Mouse (Mus musculus) cerebellum, postnatal 4 days (tissue): ENCODE measurements at regions not wholly inside any gene's neighbourhood (a gene's known extent, or its start where the extent isn't known, plus 50 kb on each side); places are given as distances from the start of the nearest gene placed in this dataset.

Experiments used
- DNase-seq, 2 experiments: peaks; one replicate each; pipeline ENCODE4 v3.0.0; 2022; ENCODE audit warnings: low spot score in 2 of 2, mixed read lengths in 1 of 2

DNA sequence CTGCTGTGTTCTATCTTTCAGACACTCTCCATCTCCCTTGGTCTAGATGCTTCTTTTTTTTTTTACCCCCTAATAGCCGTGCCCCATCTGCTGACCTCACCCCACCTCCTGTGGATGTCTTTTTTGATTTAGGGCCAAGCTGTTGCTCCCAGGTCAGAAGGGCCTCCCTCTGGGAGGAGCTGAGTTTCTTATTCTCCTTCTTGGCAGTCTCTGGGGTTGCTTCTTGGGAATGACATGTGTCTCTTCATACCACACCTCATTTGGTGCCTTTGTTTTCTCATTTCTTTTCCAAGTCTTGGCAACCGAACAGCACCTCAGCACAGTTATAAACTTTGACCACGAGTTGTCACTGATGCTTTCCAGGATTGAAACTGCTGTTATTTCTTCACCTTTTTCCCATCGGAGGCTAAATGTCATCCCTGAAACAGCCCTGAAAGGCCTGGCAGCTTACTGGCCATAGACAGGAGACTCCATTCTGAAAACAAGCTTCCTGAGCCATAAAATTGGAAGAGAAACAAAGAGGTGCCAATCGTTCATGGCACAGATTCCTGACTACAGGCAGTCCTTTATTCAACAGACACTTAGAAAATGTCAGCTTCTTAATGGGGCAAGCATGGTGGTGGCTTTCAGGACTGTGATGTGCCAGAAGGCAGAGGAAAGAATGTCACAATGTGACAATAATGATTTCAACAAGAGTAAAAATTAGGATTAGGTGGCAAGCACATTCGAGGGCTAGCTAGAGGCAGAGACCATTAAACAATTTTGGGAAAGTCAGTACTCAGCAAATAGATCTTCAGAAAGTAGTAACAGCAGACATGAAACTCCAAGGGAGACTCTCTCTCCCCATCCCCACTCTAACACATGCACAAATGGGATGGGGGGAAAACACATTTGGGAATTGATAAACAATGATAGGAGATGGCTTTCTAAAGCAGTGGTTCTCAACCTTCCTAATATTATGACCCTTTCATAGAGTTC, 197.1 kb upstream of the Arrdc4 start:
- no peak for DNase-seq

DNA sequence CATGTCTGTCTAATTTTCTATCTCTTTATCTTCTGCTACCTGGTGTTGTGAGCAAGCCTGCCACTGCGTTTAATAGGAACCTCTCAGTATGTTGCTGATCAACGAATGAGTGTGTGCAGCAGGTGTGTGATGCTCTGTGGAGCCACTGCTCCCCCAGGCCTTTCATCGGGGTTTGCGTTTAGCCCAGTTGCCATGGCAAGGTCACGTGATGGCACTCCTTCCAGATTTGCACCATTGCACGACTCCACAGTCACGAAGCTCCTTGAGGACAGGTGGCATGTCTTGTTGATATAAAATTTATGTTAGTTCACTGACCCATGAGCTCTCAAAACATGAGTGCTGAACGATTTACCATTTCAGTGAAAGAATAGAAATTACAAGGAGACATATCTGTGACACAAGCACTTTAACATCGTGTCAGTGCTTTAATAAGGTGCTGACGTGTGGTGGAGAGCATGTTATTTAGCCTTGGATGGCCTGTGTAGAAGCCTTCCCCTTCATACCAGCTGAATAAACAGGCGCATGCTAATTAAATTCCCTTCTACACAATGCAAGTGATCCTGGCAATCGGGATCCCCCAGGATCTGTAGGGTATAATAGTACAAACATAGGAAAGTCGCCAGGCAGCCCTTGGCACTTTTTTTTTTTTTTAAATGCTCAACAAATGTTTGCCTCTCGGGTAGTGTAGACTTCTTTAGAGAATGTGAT, 181.7 kb upstream of the Arrdc4 start:
- no peak for DNase-seq

DNA sequence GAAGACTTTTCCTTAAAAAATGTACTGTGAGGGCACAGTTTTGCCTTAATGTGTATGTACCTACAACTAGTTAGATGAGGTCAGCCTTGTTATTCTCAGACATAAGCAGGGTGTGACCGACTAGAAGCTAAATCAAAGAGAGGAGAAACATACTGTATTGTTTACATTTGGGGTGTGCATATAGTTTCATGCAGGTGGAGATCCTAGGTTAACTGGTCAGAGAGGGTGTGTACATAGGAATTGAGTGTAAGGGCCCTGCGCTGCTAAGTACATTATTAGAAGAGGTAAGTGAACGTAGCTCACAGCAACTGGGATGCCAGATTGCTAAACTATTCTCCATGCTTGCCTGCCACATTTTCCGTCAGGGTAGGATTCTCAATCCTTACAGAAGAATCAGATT, 180.6 kb upstream of the Arrdc4 start:
- DNase-seq, result no peak

DNA sequence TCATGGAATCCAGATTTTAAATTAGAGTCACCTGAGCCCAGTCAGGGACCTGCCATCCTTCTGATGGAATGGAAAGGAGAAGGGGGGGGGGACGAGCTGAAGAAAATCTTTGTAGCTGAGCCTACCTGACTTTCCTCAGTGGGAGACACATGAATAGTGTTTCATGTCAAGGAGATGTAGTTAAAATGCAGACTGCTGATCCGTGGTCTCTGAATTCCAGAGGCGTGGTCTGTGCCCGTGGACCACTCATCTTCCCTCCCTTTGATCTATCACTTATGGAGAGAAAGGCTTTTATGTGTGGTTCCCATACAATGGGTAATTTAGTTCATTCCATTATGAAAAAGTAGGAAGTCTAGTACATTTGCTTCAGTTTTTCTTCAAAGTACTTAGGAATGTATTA, 176.6 kb upstream of the Arrdc4 start:
- no peak for DNase-seq

DNA sequence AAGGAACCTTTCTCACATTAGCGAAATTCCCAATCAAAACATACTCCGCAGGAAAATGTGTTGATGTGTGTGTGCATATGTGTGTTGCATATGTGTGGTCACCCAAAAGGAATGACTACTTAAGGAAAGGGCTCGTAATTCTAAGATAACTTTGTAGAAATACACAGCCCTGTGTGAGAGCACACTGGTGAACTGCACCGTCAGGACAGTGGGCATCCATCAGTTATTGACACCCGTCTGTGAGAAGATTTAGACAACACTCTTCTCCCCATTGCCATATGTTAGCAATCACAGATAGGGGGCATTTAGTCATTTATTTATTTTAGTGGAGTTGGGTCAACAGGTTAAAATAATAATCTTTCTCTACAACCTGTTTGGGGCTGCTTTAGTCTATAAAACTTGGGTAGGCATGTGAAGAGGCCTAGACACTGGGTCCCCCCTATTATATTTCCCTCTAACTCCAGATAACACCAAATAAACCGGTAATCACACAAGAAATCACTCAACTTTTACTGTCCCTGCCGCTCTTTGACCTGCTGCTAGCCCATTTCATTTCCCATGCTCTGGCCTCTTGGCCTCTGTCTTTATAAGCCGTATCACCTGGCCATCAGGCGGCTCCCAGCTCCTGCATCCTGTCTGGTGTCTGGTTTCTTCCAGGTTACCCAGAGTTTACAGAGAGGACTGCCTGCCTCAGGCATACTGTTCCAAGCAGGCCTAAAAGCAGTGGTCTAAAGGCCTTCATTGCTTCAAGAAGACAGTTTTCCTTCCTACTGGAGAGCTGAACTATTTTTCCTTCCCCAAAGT, 169.8 kb upstream of the Arrdc4 start:
- DNase-seq, result no peak

DNA sequence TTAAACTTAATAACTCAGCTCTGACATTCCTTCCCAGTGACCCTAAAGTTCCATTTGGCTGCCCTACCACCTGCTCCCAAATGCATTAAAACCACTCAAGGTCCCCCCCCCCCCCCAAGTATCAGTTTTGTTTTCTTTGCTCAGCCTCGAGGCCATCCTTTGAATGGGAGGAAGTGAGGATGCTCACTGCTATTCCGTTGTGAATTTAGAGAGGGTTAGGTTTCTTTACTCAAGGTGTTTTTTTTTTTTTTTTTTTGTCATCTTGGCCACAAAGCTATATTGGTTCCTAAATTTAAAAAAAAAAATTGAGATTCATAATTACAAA, 168.8 kb upstream of the Arrdc4 start:
- DNase-seq, result no peak

DNA sequence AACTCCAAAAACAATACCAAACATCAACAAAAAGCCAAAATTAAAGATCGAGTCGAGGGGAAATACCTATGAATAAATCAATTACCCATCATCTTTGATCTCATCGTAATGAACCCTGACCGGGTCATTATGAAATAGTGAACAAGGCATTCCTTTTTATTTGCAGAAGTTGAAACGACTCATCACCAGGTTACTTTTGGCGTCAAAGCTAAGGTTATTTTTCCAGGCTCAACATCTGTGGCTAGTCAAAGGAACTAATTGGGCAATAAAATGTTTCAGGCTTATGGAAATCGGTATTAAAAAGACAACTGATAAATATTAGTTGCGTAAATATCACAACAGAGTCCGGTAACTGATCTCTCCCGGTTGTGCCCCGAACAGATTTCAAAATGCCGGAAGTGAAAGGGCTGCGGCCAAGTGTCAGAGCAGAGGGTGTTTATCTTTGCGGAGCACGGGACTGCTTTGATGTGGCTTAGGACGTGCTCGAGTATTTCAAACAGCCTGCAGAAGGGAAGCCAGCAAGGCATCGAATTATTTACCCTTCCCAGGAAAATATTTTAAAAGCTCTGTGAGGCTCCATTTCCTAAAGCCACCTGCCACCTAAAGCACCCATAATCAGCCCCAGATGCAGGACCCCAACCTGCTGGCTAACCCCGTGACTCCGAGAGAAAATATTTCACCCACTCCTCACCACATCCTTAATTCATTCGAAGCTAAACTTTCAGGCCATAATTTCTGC, 168.3 kb upstream of the Arrdc4 start:
- no peak for DNase-seq

DNA sequence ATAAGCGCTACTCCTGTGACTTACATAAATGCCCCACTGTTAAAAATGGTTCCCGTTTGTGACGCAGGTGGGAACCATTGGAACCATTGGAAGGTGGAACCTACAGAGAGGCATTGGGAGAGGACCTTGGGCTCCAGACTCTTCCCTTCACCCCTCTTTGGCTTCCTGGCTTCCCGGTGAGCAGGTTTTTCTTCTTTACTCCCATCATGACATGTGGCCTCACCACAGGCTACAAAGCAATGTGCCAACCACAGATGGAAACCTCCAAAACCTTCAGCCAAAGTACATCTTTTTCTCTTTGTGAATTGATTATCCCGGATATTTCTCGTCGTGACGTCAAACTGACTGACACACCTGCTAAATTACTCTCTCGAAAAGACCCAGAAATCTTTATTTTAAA, 166.9 kb upstream of the Arrdc4 start:
- no peak for DNase-seq

DNA sequence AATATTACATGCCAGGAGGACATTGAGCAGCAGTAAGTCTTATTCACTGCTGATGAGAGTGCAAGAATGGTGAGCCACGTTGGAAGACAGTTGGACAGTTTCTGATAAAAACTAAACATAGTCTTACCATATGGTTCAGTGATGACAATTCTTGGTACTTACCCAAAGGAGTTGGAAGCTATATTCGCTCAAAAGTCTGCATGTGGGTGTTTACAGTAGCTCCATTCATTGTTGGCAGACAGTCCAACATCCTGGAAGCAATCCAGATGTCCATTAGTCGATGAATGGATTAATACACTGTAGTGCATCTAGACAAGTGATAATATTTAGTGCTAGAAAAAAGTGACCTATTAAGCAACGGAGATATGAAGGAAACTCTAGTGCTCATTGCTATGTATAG, 165.3 kb upstream of the Arrdc4 start:
- DNase-seq, result no peak

DNA sequence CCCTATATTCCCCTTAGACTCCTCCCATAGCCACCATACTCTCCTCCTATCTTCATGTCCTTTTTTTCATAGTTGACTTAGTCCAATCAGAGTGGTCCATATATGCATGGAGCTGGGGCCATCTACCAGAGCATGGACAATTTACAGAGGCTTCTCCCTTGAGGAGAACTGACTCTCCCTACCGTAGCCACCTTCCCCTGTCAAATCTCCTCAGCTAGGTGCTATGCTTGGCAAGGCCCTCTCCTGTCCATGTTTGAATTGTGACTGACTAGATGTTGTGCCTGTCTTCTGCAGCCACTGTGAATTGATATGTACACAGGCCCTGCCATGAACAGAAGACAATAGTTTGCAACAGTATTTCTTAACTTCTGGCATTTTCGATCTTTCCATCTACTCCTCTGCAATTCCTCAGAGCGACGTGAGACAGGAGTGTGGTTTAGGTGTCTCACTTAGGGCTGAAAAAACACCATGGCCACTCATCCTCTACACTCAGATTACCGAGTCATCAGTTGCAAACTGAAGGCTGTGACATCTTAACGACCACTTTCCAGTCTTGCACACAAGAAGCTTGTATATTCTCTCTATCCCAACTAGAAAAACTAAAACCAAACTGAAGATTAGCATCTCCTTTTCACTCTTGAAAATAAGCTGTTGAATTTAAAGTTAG, 163.1 kb upstream of the Arrdc4 start:
- DNase-seq, result no peak

DNA sequence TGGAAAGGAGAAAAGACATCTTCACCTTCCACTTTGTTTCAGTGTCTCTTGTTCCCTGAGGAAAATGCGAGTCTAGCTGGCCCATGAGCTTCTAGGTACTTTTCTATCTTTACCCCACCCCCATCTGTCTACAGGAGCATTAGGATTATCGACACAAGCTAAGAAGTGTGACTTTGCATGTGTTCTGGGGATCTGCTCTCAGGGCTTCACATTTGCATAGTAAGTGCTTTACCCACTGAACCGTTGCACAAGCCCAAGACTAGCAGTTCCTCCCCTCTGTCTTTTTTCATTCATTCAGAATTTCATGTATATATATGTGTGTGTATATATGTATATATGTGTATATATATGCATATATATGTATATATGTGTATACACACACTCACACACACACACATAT, 162.5 kb upstream of the Arrdc4 start:
- no peak for DNase-seq

DNA sequence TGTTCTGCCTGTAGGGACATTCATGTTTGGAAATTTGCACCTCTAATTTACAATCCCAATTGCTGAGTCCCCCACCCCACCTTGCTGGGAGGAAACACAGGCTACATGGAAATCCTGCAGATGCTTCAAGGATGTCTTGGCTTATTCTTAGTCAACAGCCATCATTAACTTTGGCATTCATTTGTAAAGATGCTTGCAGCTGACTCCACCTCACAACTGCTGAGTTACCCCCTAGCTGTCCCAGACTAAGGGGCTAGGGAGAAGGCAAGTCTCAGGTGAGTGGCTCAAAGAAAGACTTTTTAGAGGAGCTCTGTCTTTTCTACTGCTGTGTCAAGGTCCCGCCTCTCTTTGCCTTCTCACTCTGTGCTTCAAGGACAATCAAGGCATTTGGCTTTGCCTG, 160.7 kb upstream of the Arrdc4 start:
- DNase-seq, result no peak

DNA sequence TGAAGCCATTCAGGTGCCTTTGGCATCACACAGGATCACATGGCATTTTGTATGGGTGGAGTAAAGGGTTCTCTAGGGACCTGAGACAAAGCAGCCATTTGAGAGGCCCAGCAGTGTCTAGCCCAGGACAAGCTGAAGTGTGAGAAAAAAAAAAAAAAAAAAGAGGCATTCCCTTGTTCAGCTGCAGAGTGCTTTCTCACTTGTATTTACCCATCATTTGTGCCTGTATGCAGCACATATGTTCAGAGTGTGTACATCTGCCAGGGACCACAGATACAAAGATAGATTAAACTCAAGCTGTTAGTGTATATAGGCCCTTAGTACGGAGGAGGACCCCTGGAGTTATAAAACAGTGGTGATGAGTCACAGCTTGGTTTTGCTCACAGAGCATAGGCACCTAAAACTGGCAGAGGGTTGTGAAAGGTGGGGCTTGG, 159.4 kb upstream of the Arrdc4 start:
- no peak for DNase-seq

DNA sequence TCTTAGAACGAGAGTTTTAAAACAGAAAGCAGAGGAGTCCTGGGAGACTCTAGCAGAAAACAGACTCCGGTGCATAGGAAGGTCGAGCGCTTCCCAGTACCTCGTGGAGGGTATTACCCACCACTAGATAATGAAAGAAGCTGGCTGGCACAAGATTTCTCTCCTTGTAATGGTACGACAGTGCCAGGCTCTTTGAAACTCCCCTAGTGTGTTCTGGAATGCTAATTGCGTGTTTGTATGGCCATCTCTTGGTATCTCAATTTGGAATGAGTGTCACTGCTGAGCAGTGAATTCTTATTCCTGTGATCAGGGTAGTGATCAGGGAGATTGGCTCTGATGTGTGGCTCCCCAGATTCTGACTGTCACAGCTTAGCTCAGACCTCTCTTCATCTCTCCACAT, 158.8 kb upstream of the Arrdc4 start:
- no peak for DNase-seq

DNA sequence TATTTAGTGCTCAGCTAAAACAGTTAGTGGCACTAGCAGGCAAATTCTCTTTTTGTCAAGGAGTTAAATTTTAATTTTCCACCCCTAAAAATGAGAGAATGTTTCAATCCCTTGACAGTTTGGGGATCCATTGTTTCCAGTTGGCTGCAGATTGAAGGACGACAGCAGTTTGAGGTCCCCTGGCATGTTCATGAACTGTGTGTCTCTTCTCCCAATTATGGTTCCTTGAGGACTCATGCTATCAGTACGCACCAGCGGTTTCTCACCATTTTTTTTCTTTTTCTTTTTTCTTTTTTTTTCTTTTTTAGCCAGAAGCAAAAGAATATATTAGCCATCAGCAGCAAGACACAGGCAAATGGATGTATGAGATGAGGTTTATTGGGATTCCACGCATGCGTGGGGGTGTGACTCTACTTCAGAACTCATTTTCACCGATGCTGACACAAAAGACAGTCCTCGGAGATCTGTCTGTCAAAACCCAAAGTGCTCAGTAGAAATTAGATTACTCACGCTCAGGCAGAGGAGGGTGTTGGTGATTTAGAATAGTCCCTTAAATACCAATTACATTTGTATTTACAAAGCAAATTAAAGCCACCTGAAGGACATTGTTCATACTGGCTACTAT, 157.8 kb upstream of the Arrdc4 start:
- no peak for DNase-seq

DNA sequence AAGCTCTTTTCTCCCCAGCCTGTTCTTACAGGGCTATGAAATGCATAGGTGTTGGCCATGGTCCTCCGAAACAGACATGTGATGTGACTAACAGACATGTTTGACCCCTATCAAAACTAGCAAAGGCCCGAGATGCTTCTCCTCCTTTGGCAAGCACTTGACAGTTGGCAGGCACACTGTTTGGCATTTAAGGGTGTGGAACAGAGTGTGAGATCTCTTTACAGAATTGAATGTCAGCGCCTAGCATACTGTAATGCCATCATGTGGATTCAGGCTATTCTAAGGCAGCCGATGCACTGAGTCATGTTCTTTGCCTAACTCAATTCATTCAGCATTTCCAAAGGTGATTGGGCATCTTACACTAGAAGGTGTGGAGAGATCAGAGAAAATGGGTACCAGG, 156.8 kb upstream of the Arrdc4 start:
- no peak for DNase-seq

DNA sequence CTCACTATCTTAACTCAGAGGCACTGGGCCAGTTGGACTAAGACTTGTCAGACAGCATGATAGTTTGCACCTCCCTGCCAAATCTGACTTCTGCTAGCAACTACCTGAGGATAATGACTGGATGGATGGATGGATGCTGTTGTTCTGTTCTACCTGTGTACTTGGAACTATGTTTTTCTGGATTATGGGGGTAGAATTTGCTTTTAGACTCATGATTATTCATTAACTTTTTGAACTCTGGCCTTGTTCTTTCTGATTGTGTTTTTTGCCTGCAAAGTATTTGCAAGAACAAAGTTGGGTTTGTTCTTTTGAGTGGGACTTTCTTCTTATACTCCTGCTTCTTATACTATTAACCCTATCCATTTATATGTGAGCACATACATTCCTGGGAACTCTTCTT, 137.1 kb upstream of the Arrdc4 start:
- DNase-seq, result no peak

DNA sequence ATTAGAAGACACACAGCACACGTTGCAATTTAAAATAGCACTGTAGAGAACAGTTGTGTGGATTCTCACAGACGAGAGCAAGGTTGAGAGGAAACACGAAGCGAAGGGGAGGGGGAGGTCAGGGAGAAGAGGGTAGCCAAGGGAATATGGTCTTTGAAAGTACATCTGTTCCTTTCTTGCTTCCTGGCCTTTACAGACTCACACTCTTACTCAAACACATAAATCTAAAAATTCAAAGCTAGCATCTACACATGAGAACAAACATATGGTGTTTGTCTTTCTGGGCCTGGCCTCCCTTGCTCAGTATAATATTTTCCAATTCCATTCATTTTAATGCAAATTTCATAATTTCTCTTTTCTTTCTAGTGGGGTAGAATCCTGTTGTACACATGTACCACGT, 124.0 kb upstream of the Arrdc4 start:
- DNase-seq, result no peak

DNA sequence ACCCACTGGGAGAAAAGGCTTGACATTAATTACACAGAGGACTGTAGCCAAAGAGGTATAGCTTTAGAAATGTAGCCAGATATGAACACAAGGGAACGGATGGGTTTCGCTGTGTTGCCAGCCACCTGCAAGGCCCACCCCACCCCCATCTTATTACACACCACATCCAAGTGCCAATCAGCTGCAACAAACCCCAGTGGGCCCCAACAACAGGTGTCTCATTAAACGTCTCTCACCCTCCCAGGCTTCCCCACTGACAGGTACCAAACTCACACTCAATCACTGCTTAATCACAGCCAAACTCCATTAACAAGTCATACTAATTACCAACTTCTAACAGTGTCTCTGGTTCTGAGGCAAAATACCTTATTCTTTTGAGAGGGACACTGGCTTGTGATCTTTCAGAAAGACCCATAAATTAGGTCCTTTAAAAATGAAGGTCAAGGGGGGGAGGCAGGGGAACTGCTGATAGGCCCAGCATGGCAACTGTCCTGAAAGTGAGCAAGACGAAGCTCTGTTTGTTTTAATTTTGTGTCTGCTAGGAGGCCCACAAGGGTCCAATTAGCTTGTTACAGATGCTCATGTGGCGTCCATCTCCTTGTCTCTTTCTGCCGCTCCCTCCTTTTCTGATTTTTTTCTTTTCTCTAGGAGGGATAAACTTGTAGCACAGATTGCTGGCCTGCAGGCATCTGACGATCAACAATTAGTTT, 115.4 kb upstream of the Arrdc4 start:
- DNase-seq, result no peak
